Mouse (Mus musculus) splenic B cell, adult 2 months (primary cell): ENCODE measurements around the gene Ptger1.

Experiments
- DNase-seq: peaks from one replicate; pipeline ENCODE4 v3.0.0-alpha.2; 2011; ENCODE audit warnings: low read depth, low spot score
- H3K27me3 ChIP-seq: 2 replicates; pipeline ENCODE4 v1.6.1; 2012; ENCODE audit warnings: mild to moderate bottlenecking, low read length, moderate library complexity, mixed read lengths; ENCODE audit not compliant: control insufficient read depth, poor library complexity, insufficient read depth, severe bottlenecking
- H3K36me3 ChIP-seq: 2 replicates; pipeline ENCODE4 v1.6.1; 2012; ENCODE audit warnings: mild to moderate bottlenecking, low read length, moderate library complexity, mixed read lengths; ENCODE audit not compliant: control insufficient read depth, poor library complexity, insufficient read depth, severe bottlenecking

Gene Ptger1

DNA sequence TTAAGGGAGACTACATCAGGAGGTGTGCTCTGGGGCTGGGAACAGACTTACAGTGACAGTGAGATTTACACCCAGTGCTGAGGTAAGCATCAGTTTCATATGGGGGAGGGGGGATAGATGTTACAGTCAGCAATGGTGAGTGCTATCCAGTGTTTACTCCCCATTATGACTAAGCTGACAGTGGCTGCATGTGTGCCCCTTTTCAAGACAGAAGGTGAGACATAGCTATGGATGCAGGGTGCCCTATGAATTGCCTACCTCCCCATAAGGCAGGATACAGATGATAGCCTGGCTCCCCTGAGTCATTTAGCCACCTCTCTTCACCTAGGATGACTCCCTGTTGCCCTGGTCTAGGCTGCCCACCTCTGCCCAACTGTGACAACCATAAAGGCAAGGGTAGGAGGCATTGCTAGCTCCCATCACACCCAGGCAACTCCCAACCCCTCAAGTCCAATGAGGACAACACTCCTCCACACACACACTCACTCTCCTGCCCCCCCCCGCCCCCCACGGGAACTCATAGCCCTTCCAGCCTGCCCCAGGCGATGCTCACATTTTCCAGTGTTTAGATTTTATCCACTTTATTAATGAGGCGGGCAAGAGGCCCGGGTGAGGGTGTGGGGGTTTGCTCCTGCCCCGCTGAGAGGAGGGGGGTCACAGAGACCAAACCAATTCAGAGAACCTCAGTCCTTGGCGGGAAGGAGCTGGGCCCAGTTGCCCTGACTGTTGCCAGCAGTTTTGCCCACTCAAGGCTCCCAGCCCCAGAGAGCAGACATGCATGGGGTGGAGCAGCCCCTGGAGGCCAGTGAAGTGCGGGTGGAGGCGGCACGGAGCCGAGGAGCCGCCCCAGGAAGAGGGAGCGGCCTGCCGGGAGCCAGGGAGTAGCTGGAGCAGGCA lies at the start of gene Ptger1:
Gene Ptger1, plus strand, starts transcription at position 710 of the 897 bp plus-strand sequence.
- Histone ChIP-seq H3K27me3 (no peaks in the 10 kb centered on the region), H3K36me3 (no peaks in the 10 kb centered on the region; the same call in 1 of the 2 replicates)
- DNase-seq: no peak

DNA sequence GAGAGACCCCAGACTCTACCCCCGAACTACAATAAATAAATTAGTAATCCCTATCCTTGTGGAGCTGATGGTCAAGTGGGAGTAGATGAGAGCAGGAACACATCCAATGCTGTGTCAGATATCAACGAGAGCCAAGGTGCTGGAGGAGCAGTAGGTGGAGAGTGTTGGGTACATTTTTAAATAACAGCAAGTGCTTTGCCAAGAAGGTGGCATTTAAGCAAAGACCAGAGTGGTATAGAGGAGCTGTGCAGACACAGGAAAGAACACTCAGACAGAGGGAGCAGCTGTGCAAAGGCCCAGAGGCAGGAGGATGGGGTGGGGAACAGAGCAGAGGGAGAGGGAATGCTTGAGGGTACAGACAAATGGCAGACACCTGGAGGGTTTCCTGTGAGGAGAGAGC lies 49.4 kb upstream of the Ptger1 start:
- Histone ChIP-seq H3K36me3 (no peaks in the 10 kb centered on the region), H3K27me3 (no peaks in the 10 kb centered on the region)
- peak; percentile 29 for DNase-seq

DNA sequence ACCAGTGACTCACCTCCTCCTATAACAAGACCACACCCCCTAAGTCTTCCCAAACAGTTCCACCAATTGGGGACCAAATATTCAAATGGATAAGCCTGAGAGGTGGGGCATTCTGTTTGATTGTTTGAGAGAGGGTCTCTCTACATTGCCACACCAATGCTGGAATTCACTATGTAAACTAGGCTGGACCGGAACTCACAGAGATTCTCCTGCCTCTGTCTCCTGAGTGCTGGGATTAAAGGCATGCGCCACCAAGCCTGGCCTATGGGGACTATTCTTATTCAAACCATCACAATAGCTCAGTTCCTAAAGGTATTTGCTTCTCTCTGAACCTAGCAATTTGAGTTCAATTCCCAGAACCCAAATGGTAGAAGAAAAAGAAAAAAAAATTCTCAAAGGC lies 47.9 kb upstream of the Ptger1 start:
- H3K36me3 ChIP-seq: no peaks in the 10 kb centered on the region
- DNase-seq: no peak
- H3K27me3 ChIP-seq: no peaks in the 10 kb centered on the region

DNA sequence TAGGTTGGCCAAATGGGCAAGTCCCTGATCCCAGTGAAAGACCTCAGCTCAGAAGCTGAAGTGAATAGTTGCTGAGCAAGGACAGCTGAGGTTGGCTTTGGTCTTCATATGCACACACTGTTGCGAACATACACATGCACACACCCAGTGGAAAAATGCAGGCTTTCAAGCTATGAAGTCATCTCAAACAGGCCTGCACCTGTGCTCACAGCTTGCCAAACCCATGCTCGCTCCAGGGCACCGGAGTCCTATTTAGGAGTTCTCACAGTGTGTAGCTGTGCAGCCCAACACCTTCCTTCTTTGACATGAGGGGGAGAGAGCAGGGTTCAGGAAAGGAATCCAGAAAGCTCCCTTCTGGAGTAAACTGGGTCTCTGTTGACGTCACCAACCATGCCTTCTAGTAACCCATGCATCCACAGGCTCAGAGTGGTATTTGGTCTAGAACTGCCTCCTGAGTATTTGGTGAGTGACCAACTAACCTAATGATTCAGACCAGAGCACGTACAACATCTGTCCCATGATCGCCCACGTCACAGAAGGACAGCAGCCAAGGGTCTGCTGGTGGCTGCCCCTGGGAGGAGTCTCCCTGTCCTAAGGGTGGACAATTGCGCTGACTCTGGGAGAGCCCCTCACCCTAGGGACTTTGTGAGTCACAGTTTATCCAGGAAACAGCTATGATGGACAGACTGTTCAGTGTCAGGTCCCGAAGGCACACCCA lies 46.8 kb upstream of the Ptger1 start:
- Histone ChIP-seq H3K36me3 (no peaks in the 10 kb centered on the region), H3K27me3 (no peaks in the 10 kb centered on the region)
- DNase-seq: peak; percentile 46

DNA sequence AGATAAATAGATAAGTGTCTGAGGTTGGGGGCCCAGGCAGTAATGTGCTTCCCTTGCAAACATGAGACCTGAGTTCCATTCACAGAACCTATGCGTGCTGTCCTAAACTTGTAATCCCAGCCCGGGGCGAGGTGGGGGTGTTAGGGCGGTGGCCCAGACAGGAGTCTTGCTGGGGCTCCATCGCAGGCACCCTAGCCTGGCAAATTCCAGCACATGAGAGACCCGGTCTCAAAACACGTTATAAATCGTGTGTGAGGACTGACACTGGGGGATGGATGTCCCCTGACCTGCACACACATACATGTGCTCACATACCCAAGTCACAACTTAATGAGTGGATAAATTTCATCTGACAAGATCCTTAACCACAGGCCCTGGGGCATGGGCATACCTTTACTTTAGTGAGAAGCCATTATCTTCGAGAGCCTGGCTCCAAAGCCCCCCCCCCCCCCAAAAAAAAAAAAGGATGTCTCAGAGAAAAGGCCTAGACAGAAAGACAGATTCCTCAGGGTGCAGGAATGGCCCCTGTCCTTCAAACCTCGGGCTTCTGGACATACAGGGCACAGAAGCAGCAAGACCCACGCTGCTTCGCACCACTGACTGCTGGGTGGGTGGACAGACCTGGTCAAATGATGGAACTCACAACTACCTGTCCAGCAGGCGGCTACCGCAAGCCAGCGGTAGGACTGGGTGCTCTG lies 44.6 kb upstream of the Ptger1 start:
- H3K27me3 ChIP-seq: no peaks in the 10 kb centered on the region
- H3K36me3 ChIP-seq: no peaks in the 10 kb centered on the region
- no peak for DNase-seq

DNA sequence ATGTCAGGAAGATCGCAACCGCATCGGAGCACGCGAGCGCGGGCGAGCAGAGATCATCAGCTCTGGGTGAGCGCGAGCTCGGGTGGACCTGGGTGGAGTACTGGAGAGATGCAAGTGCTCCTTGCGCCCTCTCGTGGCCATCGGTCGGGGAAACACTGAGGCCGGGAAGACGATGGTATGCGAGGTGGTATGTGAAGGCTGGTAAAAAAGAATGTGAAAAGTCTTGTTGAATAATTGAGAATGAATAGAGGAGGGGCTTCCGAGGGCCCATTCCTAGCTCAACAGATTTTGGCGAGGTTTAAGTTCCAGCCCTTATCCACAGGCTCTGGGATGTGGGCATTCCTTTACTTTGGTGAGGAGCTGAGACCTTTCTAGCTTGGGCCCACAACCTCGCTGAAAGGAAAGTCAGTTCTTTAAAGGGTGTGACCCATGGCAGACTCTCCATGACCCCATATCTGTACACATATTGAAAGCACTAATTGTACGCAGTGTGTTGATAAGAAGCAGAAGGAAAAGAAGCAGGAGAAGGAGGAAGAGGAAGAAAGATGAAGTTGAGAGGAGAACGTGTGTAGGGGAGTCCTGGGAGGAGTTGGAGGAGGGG lies 44.0 kb upstream of the Ptger1 start:
- Histone ChIP-seq H3K36me3 (no peaks in the 10 kb centered on the region), H3K27me3 (no peaks in the 10 kb centered on the region)
- peak; percentile 91 for DNase-seq

DNA sequence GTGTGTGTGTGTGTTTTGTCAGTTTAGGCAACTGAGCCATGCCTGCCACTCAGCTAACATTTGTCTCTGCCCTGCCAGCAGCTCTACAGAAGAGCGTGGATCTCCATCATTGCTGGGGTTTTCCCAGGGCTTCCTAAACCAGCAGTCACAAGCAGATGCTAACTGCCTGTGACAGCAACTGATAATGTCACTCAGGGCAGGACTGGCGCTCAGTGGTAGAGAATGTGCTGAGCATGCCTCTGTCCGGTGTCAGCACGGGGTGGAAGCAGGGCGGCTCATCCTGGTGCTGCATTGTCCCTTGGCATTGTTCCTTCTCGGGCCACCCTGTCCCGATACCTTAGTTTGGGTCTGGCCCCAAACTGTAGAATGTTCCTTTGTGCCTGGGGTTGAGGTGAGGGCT lies 42.9 kb upstream of the Ptger1 start:
- Histone ChIP-seq H3K27me3 (no peaks in the 10 kb centered on the region), H3K36me3 (no peaks in the 10 kb centered on the region)
- no peak for DNase-seq

DNA sequence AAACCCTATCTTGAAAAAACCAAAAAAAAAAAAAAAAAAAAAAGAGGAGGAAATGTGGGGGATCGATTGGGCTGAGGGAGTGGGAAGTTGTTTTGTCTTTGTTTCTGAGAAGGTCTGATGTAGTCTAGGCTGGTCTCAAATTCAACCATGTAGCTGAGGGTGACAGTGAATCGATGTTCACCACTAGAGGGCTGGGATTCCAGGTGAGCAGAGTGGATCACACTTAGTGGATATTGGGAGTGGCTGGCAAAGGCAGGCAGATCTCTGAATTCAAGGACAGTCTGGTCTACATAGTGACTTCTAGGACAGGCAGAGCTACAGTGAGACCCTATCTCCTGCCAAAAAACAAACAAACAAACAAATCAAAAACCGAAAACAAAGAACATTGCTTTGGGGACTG lies 41.7 kb upstream of the Ptger1 start:
- peak; percentile 38 for DNase-seq
- H3K27me3 ChIP-seq: no peaks in the 10 kb centered on the region
- no peaks in the 10 kb centered on the region for H3K36me3 ChIP-seq

DNA sequence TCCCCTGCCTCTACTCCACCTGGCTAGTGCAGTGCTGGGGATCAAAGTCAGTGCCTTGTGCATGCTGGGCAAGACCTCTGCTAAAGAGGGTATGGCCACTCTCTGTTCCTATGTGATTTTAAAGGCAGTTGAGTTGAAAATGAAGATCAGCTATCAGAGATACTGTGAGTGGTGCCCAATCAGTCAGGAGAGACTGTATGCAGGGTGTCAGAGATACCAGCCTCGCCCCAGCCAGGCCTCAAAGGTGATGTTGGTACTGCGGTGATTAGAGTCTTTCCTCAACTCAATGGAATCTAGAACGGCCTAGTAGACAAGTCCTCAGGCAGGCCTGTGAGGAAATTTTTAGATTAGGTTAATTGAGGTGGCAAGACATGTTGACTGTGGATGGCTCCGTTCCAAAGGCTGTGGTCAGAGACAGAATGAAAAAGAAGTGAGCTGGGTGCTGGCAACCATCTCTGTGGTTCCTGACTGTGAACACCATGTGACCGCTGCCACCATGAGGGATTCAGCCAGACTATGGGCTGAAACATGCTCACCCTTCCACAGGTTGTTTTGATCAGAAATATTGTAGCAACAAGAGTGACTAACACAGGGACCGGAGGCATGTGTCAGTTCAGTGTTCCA lies 40.7 kb upstream of the Ptger1 start:
- no peak for DNase-seq
- H3K36me3 ChIP-seq: no peaks in the 10 kb centered on the region
- no peaks in the 10 kb centered on the region for H3K27me3 ChIP-seq

DNA sequence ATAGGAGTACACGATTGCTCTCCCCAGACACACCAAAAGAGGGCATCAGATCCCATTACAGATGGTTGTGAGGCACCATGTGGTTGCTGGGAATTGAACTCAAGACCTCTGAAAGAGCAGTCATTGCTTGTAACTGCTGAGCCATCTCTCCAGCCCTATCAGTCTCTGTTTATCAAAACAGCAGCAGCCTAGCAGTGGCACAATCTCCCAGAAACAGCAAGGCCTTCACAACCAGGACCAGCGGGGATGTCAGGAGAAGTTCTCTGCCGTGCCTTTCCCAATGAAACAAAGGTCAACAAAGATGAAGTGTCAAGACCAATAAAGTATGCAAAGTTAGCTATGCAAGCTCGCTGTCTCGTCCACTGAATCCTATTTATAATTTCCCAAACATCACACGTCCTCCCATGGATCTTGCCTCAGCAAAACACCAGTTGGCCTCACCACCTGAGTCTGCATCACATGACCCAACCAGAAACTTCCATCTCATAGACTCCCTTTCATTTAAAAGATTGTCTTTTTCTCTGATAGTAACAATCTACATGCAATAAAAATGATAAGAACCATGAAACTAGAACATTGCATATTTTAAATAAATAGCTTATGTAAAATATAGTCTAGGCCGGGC lies 34.3 kb upstream of the Ptger1 start:
- no peaks in the 10 kb centered on the region for H3K27me3 ChIP-seq
- H3K36me3 ChIP-seq: no peaks in the 10 kb centered on the region
- DNase-seq: no peak

DNA sequence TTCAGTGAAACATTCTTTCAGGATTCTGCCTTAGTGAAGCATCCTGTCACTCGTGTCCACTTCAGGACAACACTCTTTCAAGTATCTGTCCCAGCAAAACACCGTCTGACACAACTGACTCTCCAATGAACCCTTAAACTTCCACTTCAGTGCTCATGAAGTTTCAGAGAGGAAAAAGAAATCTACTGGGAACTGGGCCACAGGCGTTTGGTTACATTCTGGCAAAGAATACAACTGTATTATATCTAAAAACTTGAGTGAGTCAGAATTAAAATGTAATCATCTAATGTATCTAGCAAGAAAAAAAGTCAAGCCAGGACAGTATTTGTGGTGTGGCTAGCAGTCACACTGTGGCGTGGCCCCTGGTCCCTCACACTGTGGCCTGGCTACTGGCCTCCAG lies 27.6 kb upstream of the Ptger1 start:
- Histone ChIP-seq H3K36me3 (no peaks in the 10 kb centered on the region), H3K27me3 (no peaks in the 10 kb centered on the region; the same call in 1 of the 2 replicates)
- no peak for DNase-seq

DNA sequence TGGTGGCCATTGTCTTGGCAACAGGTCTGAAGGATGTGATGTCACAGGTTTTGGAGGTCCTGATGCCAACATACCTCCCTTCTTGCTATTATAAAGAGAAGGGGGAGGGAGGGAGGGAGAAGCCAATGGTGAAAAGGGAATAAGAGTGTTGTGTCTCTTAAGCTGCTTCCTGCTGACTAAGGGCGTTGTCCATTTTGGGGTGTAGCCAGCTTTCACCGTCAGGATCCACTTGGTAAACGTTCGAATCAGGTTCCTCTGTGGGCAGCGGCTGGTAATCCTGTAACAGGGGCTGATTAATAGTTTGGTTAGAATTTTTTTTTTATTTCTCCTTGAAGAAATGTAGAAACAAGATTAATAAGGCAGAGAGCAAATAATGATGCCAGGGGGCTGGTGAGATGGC lies 26.8 kb upstream of the Ptger1 start:
- no peaks in the 10 kb centered on the region for H3K36me3 ChIP-seq
- H3K27me3 ChIP-seq: no peaks in the 10 kb centered on the region; the same call in 1 of the 2 replicates
- no peak for DNase-seq

DNA sequence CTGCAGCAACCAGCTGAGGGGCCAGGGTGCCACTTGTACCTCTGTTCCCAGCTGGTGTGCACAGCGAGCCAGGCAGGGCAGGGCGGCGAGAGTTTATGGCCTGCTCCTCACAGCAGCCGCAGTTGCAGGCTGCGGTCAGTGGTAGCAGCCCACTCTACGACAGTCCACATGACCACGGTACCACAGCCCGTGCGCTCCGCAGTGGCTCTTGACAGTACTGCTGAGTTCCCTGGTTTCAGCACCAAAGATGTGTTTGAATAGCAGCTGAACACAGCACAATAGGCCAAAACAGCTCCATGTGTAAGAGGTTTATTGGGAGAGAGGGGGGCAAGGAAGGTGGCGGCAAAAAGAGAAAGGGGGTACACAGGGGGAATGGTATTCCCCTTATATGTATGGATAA lies 19.0 kb upstream of the Ptger1 start:
- no peaks in the 10 kb centered on the region for H3K27me3 ChIP-seq
- no peak for DNase-seq
- H3K36me3 ChIP-seq: no peaks in the 10 kb centered on the region

DNA sequence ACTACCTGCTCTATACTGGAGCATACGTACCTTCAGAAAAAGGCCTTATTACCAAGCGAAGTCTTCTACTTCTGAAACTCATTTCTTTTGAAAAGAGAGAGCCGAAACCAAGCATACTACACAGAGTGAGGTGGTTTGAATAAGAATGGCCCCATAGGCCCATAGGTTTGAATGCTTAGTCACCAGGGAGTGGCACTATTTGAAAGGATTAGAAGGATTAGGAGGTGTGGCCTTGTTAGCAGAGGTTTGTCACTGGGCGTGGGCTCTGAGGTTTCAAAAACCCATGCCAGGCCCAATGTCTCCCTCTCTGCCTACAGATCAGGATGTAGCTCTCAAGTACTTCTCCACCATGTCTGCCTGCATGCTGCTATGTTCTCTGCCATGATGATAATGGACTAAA lies 18.4 kb upstream of the Ptger1 start:
- no peaks in the 10 kb centered on the region for H3K36me3 ChIP-seq

More for the DNA sequence above, 18.4 kb upstream of the Ptger1 start:
- DNase-seq: no peak
- H3K27me3 ChIP-seq: no peaks in the 10 kb centered on the region
